Mouse (Mus musculus) hindbrain, embryonic 11.5 days (tissue): ENCODE measurements around the gene Atp6v1a. TPM values are rescaled to one million over a fixed set of nuclear protein-coding genes. Genes with fewer than 3 reads are reported as not detected.

Experiments used
- ATAC-seq: fragments of 200-750 bp; cut with Nextera tagmentation; 2 replicates; pipeline ENCODE4 v1.8.0; 2017; ENCODE audit warnings: mild to moderate bottlenecking, moderate TSS enrichment, moderate library complexity; ENCODE audit not compliant: low FRiP score
- DNase-seq: peaks from one replicate; pipeline ENCODE4 v3.0.0-alpha.2; 2015; ENCODE audit warnings: low spot score
- H3K27ac ChIP-seq: fragments of 300-500 bp; sonication (generic); 2 replicates; pipeline ENCODE4 v1.5.1; 2014; ENCODE audit warnings: mild to moderate bottlenecking, low read depth, low read length
- H3K27me3 ChIP-seq: fragments of 300-500 bp; sonication (generic); 2 replicates; pipeline ENCODE4 v1.6.1; 2014; ENCODE audit warnings: mild to moderate bottlenecking, low read length, moderate library complexity, mixed read lengths; ENCODE audit not compliant: control insufficient read depth, insufficient read depth
- H3K36me3 ChIP-seq: fragments of 300-500 bp; sonication (generic); 2 replicates; pipeline ENCODE4 v1.6.1; 2014; ENCODE audit warnings: mild to moderate bottlenecking, low read length, moderate library complexity, mixed read lengths; ENCODE audit not compliant: control insufficient read depth, insufficient read depth
- H3K4me1 ChIP-seq: fragments of 300-500 bp; sonication (generic); replicated peaks from 2 replicates; pipeline ENCODE4 v1.6.1; 2014; ENCODE audit warnings: low read length, mixed read lengths; ENCODE audit not compliant: control insufficient read depth, insufficient read depth
- H3K4me2 ChIP-seq: fragments of 300-500 bp; sonication (generic); replicated peaks from 2 replicates; pipeline ENCODE4 v1.6.1; 2014; ENCODE audit warnings: mild to moderate bottlenecking, low read depth, low read length
- H3K4me3 ChIP-seq: fragments of 300-500 bp; sonication (generic); 2 replicates; pipeline ENCODE4 v1.5.1; 2014; ENCODE audit warnings: low read depth, low read length
- H3K9ac ChIP-seq: fragments of 300-500 bp; sonication (generic); 2 replicates; pipeline ENCODE4 v1.6.1; 2014; ENCODE audit warnings: low read depth, low read length
- H3K9me3 ChIP-seq: fragments of 300-500 bp; sonication (generic); 2 replicates; pipeline ENCODE4 v1.6.1; 2016; ENCODE audit warnings: low read length; ENCODE audit not compliant: control insufficient read depth
- WGBS: fragments of 180-500 bp; shearing (Covaris S2); extraction: QIAGEN DNeasy Blood & Tissue Kit; methylation state at CpG from one replicate; pipeline ENCODE4 v1.1.7; 2014; 5-methylcytosine and 5-hydroxymethylcytosine counted together
- polyA plus RNA-seq: library from polyadenylated mRNA; unstranded; fragments of >200 nt; fragmentation: Nextera tagmentation; extraction: Ambion mirVana; gene quantifications from 2 replicates; pipeline ENCODE4 v1.2.1, GENCODE M21; 2014

The Atp6v1a gene
- polyA plus RNA-seq, 1 experiment from 2014 or later = 73.9 TPM

DNA sequence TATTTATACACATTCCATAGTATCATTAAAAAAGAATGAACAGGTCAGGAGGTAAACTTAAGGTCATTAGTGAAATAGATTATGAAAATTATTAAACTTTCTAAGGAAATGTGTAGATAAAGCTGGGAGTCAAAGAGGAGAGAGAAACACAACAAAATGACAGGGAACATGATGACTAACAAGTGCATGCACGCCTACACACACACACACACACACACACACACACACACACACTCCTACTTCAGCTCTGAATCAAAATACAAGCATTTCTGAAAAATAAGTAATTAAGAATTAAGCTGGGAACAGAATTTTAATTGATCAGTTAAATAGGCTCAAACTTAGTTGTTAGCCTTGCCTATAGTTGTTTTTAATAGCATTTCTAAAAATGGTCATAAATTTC lies 14.8 kb downstream of the Atp6v1a start:
- Histone ChIP-seq H3K4me2 (no peak overlapping the region), H3K4me1 (no peaks in the 10 kb centered on the region), H3K27ac (no peak overlapping the region), H3K27me3 (no peaks in the 10 kb centered on the region), H3K36me3 (no peaks in the 10 kb centered on the region), H3K9me3 (no peaks in the 10 kb centered on the region), H3K9ac (no peak overlapping the region), H3K4me3 (no peak overlapping the region)
- DNase-seq = no peak
- ATAC-seq = no peak
- 75% methylated on average over 1 of the region's 1 CpGs for WGBS

DNA sequence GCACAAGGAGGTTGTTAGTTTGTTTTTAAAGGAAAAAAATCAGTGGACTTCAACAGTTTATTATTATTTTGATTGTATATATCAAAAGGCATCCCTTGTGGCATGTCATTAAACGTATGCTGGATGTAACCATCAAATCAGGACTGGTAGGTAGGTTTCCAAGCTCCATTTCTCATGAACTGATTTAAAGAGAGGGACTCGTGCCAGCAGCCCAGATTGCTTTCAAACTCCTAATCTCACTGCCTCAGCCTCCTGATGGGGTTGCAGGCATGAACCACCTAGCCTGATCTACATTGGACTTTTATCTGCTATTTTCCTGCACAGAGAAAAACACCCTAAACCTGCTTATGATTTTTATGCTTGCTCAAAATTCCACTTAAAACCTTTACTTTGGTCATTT lies 15.7 kb downstream of the Atp6v1a start:
- no peak overlapping the region for H3K9ac ChIP-seq
- no peaks in the 10 kb centered on the region for H3K27me3 ChIP-seq
- ATAC-seq (no peak), DNase-seq (no peak)
- 89% methylated on average over 2 of the region's 2 CpGs for WGBS
- H3K4me1 ChIP-seq = no peaks in the 10 kb centered on the region
- no peak overlapping the region for H3K4me2 ChIP-seq
- H3K27ac ChIP-seq = no peak overlapping the region
- no peak overlapping the region for H3K4me3 ChIP-seq
- no peaks in the 10 kb centered on the region for H3K9me3 ChIP-seq
- H3K36me3 ChIP-seq = no peaks in the 10 kb centered on the region

DNA sequence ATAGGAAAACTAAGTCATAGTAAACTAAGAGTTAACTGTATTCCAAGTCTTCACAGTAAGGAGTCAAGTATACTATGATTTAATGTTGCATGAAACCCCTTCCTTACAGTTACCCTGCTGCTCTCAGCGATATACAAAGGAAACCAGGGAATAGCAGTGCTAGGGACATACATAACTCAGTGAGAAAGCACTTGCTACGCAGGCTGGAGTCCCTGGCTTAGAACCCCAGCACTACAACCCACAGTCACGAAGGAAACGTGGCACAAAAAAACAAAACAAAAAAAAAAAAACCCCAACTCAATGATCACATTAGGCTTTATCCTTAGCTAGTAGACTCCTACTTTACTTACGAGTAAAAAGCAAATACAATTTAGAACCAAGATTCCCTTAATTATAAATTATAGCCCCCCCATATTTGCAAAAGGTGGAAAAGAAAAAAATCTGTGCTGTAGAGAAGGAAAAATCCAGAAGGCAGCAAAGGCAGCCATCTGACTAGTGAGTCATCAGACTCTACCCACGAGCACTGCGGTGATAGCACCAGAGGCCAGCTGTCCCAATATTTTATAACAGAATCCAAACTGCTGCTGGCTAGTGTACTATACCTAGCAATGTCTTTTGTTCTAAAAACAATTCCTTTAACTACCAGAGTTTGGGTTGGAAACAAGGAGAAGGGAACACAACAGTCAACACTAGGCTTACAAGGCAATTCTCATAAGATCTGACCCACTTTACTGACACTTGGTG lies 16.4 kb downstream of the Atp6v1a start:
- 87% methylated on average over 7 of the region's 7 CpGs for WGBS
- Histone ChIP-seq H3K9me3 (no peaks in the 10 kb centered on the region), H3K27ac (no peak overlapping the region), H3K4me2 (no peak overlapping the region), H3K27me3 (no peaks in the 10 kb centered on the region), H3K4me1 (no peaks in the 10 kb centered on the region), H3K36me3 (no peaks in the 10 kb centered on the region), H3K9ac (no peak overlapping the region), H3K4me3 (no peak overlapping the region)
- DNase-seq (no peak), ATAC-seq (no peak)

DNA sequence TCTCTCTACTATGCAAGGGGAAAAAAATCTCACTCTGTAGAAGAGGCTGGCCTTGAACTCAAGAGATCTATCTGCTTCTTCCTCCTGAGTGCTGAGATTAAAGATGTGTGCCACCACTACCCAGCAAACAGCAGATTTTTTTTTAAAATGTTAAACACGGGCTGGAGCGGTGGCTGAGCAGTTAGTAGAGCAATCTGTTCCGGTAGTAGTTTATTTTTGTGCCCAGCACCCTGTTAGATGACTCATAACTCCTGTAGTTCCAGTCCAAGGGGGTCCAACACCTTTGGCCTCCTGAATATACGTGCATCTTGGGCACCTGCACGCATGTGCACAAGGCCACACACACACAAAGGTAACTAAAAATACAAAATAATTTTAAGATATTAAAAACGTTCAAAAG lies 16.9 kb downstream of the Atp6v1a start:
- WGBS = 92% methylated on average over 6 of the region's 6 CpGs
- Histone ChIP-seq H3K4me3 (no peak overlapping the region), H3K4me1 (no peaks in the 10 kb centered on the region), H3K27me3 (no peaks in the 10 kb centered on the region), H3K36me3 (no peaks in the 10 kb centered on the region), H3K4me2 (no peak overlapping the region), H3K27ac (no peak overlapping the region), H3K9ac (no peak overlapping the region), H3K9me3 (no peaks in the 10 kb centered on the region)
- ATAC-seq (no peak), DNase-seq (no peak)

DNA sequence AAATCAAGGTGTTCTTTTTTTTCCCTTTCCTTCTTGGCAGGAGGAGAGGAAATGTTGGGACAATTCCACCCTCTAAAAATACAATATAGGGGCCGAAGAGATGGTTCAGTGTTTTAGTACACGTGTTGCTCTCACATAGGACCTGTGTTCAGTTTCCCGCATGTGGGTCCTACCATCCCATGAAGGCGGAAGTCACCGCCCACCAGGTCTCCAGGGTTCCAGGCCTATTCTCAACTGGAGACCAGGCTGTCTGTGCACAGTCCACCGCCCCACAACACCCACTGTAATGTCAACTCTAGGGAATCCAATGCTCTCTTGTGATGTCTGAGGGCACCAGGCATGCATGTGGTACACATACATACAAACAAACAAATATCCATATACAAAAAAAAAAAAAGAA lies 17.4 kb downstream of the Atp6v1a start:
- no peak overlapping the region for H3K4me2 ChIP-seq
- H3K36me3 ChIP-seq = no peaks in the 10 kb centered on the region
- no peak overlapping the region for H3K27ac ChIP-seq
- H3K9ac ChIP-seq = no peak overlapping the region
- no peaks in the 10 kb centered on the region for H3K9me3 ChIP-seq
- no peak overlapping the region for H3K4me3 ChIP-seq
- 92% methylated on average over 6 of the region's 6 CpGs for WGBS
- no peak for ATAC-seq
- no peaks in the 10 kb centered on the region for H3K4me1 ChIP-seq
- DNase-seq = no peak
- no peaks in the 10 kb centered on the region for H3K27me3 ChIP-seq

- Histone ChIP-seq H3K27ac (no peak overlapping the region), H3K4me3 (no peak overlapping the region), H3K4me2 (no peak overlapping the region), H3K9ac (no peak overlapping the region), H3K4me1 (no peaks in the 10 kb centered on the region), H3K27me3 (no peaks in the 10 kb centered on the region), H3K9me3 (no peaks in the 10 kb centered on the region), H3K36me3 (no peaks in the 10 kb centered on the region)
- WGBS = 86% methylated on average over 7 of the region's 7 CpGs
- DNase-seq (no peak), ATAC-seq (no peak)
Observed at GRCm38 (mm10) chr16:44119753-44120501, 19.6 kb downstream of the Atp6v1a start.

DNA sequence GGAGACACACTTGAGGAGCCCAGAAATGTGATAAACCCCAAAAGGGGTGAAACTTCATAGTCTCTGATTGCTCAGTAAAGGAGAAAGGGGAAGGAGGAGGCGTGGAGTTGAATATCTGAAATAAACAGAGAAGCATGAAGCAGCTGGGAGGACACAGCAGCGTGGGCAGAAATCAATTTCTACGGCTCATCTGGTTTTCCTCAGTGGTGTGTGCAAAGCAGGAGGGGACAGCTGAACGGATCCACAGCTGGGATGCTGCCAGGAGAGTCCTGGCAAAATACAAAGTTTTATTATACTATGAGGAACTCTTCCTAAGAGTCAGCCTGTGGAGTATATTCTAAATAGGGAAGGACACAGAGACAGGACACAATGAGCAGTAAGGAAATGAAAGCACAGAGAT lies 30.5 kb downstream of the Atp6v1a start:
- H3K27ac ChIP-seq = no peak overlapping the region
- DNase-seq (no peak), ATAC-seq (no peak)
- H3K4me3 ChIP-seq = no peak overlapping the region
- 87% methylated on average over 4 of the region's 4 CpGs for WGBS
- H3K36me3 ChIP-seq = peaks cover 17% of the 10 kb centered on the region
- H3K9ac ChIP-seq = no peak overlapping the region
- no peaks in the 10 kb centered on the region for H3K4me1 ChIP-seq
- no peak overlapping the region for H3K4me2 ChIP-seq
- no peaks in the 10 kb centered on the region for H3K27me3 ChIP-seq
- no peaks in the 10 kb centered on the region for H3K9me3 ChIP-seq

DNA sequence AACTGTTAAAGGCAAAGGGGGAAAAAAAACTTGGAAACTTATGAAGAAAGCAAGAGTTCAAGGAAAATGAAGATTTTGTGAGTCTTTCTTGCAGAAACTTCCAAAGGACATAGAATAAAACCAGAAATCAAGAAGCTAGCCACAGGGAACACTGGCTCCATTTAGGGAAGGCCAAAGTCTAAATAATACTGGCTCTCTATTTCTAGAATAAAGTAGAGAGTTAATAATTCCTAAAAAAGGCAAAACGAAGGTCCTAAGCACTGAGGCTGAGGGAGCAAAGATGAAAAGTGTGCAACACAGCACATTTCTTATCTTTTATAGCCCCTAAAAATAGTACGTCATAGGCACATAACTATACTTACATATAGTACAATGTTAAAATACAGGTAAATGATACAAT lies 34.3 kb downstream of the Atp6v1a start:
- no peak for ATAC-seq

More for the DNA sequence above, 34.3 kb downstream of the Atp6v1a start:
- H3K27me3 ChIP-seq = no peaks in the 10 kb centered on the region
- H3K4me2 ChIP-seq = no peak overlapping the region
- no peak overlapping the region for H3K9ac ChIP-seq
- WGBS = 98% methylated on average over 2 of the region's 2 CpGs
- H3K4me1 ChIP-seq = no peaks in the 10 kb centered on the region
- H3K4me3 ChIP-seq = no peak overlapping the region
- H3K9me3 ChIP-seq = no peaks in the 10 kb centered on the region
- H3K36me3 ChIP-seq = peaks cover 18% of the 10 kb centered on the region
- no peak for DNase-seq
- no peak overlapping the region for H3K27ac ChIP-seq
